Mouse (Mus musculus) frontal cortex, postnatal 14 days (tissue): ENCODE data around the gene Insm1.

Experiments
- DNase-seq, 2 experiments: peaks; one replicate each; pipeline ENCODE4 v3.0.0; 2022; ENCODE audit warnings: low spot score in 2 of 2

The Insm1 gene

DNA sequence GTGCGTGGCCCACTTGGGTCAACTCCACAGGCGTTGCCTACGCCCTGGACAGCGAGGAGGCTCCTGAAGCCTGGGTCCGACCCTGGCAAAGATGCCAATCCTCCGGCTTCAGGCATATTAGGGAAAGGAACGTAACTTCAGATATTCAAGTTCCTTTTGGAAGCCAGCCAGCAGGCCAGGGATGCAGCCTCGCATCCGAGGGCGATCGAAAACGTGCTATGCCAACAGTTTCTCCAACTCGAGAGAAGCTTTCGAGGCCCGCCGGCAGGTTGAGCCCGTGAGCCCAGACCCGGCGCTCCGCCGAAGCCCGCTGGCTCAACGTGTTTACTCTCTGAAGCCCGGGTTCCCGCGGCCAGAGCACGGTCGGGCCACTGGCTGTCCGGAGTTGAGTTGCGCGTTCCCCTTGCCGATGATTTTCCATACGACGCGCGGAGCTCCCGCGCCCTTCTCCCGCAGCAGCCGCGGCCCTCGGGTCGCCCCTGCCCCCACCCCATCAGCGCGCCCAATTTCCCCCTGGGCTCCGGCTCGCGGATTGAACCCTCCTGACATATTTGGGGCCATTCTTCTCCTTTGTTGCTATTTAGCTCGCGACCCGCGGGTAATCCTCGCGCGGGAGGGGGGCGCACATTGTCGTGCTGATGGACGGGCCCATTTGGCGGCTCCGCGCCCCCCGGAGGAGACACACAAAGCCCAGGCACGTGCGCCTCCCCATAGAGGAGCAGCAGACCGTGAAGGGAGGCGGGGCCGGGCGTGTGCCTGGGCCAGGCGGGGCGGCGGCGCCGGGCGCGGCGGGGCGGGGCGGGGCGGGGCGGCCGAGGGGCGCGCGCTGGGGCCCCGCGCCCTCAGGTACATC, at the start of gene Insm1:
TSS of gene Insm1 (plus strand) at position 846 of the 853 bp plus-strand sequence.
- peak; percentile 33 to 45 for DNase-seq

DNA sequence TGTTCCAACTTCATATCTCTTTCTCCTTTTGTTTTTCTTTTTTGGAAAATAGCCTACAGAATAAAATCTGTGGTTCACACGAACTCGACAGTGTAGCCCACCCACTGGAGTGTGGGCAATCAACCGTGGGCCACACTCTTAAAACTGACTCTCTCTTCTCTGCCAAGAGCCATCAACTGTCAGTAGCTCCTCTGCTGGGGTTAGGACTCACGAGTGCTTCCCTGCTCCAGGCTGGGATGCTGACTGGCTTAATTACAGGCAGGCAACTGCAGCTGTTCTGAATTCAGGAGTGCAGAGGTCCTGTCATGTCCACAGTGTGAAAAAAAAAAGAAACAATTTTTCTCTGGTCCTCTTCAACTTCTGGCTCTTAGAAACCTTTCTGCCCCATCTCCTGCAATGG, 49.6 kb upstream of the Insm1 start:
- no peak for DNase-seq

DNA sequence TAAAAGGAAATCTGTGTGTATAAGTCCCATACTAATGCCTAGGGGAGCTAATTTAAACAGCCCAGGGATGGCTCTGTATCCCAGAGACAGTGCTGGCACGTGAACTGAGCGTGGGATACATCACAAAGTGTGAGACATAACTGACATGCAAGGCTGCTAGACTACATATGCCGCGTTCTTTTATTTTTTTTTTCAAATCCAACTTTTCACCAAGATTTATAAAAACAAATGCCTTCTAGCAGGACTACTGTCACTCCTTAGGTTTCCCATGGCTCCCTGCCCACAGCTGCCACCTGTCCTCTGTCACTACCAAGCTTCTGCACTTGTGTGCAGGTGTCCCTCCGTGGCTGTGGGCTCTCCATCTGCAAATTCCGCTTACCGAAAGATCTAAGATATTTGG, 47.5 kb upstream of the Insm1 start:
- DNase-seq: peak; percentile 23 to 38

DNA sequence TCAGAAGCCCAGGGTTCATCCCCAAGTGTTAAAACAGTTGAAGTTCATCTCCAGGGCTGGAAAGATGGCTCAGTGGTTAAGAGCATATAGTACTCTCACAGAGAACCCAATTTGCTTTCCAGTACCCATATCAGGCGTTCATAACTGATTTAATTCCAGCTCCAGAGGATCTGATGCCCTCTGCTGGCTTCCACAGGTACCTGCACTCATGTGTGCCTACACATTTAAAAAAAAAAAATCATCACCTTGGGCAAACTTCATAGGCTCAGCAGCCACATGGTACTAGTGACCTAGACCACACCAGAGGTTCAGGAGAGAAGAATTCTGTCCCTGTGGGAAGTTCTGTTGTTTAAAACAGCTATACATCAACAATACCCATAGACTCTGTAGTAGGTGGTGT, 43.0 kb upstream of the Insm1 start:
- DNase-seq: no peak

DNA sequence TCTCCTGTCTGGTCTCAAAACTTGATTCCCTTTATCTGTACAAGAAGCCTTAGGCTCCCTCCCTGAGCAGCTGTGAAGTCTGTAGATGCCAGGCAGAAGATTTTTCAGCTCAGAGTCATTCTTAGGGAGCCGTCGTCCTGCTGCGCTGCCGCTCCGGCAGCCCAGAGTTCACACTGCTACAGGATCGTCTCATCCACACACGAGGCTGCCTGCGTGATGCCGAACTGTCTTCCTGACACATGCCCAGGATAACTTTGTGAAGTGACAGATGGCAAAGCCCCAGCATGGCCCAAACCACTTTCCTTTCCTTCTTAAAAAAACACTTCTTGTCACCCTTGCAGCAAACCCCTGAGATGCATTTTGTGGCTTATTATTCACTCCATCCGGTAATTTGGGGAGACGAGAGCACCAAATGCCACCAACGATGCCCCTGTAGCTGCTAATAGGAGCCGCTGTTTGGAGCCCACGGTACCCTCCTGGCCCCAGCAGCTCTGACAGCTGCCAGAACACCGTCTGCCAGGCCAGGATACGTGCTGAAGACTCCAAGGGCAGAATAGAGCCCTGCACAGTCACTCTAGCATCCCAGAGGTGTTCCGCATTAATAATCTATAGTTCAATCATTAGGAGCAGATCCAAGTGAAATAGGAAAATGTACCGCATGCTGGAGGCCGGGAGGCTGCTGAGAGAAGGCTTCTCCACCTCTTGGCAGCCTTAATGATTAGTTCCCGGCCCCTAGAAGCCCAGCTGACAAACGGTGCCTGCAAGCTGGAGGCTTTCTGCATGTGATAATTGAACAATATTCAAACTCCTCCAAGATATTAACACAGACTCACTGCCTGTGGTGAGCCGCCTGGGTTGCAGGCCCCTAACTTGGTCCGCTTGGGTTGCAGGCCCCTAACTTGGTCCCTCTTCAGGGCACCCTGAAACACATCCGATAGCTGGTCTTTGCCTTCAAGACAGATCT, 37.6 kb upstream of the Insm1 start:
- DNase-seq: no peak

DNA sequence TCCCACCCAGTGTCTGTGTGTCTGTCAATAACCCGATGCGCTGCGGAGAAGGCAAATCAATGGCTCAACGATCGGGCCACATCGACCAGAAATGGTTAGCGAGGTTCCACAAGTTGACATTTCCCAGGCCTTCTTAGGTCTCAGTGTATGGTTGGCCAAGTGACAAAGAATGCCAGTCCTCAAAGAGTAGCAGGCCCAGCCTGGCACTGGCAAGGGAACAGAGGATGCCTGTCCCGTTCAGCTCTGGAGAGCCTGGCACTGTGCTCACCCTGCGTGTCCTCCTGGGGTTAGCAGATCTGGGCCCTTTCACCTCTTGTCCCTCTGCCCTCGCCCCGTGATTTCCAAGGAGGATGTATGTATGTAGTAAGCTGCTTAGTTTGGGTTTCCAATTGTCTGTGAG, 25.6 kb upstream of the Insm1 start:
- DNase-seq: no peak

DNA sequence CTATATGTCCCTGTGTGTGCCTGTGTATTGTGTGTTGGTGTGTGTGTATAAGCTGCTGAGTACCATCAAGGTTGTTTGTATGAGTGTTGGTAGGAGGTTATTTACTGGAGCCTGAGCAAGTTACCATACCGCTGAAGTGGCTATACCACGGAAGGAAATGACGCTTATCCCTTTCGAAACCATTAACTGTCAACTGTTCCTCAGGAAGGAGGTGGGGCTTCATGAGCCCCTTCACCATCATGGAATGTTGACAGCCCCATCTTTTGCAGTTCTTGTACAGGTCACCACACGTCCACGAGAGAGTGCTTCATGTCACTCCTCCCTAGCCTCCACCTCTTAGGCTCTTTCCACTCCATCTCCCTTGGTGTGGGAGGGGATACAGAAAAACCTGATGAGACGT, 23.8 kb upstream of the Insm1 start:
- no peak for DNase-seq

DNA sequence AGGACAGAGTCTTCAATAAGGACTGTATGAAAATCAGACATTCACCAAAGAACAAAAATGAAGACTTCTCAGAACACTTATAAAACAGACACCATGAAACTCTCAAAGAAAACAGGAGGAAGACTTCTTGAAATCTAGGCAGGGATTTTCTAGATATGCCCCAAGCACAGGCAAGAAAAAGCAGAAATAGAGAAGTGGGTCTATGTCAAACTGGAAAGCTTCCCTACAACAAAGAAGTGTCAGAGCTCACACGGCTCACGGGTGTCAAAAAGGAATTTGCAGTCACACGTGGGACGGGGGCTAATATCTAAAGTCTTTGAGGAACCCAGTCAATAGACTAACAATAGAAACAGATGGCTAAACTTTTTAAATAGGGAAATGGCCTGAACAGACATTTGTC, 10.8 kb upstream of the Insm1 start:
- no peak for DNase-seq

DNA sequence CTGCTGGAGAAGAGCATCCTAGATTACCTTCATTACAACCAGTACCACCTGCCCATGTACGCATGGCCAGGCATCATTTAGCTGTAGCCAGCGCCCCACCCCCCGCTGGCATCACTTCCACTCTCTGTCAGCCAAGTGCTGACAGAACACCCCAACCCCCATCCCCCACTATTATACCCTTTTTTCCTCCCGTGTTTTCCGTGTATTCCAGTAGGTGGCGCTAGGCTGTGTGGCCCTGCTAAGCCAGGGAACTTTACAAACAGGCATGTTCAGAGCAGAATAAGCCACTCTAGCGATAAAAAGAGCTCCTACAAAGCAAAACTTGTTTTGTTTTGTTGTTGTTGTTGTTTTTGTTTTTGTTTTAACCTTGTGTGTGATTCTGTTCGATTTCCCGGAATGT, 7.0 kb upstream of the Insm1 start:
- DNase-seq: peak in 1 of 2 experiments; percentile 25

DNA sequence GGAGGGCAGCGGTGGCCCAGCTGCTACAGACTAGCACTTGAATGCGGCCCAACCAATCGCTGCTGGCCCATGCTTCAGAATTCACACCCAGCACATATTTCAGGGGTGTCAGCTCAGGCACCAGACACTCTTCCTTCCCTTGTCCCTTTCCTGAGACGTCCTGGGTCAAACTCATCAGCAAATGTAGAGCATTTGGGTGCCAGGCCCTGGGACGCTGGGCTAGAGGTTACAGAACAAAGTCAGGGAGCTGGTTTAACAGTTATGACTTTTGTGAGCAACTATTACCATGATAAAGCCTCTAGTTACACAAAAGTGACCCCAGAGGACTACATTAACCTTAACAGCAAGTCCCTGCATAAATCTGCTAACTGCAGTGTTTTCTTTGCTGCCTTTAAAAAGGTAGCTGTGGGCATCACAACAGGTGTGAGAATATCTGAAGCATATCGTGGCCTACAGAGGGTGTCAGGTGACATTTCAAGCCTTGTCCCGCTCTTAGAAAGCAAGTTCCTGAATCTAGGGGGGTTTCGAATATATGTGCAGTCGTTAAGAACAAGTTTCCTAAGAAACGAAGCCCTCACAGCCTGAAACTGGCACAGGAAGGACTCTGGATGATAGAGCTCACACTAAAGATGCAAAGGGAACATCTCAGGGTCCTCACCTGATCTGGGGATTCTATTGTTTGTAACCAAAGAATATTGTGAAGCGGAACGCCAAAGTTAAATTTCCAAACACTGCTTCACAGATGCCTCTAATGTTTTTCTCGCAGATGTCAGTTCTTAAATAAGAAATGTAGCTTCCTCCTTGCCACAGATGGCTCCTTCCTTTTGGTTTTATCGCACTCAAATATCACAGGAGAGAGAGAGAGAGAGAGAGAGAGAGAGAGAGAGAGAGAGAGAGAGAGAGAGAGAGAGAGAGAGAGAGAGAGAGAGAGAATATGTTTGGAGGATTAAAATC, 5.3 kb upstream of the Insm1 start:
- DNase-seq: no peak

DNA sequence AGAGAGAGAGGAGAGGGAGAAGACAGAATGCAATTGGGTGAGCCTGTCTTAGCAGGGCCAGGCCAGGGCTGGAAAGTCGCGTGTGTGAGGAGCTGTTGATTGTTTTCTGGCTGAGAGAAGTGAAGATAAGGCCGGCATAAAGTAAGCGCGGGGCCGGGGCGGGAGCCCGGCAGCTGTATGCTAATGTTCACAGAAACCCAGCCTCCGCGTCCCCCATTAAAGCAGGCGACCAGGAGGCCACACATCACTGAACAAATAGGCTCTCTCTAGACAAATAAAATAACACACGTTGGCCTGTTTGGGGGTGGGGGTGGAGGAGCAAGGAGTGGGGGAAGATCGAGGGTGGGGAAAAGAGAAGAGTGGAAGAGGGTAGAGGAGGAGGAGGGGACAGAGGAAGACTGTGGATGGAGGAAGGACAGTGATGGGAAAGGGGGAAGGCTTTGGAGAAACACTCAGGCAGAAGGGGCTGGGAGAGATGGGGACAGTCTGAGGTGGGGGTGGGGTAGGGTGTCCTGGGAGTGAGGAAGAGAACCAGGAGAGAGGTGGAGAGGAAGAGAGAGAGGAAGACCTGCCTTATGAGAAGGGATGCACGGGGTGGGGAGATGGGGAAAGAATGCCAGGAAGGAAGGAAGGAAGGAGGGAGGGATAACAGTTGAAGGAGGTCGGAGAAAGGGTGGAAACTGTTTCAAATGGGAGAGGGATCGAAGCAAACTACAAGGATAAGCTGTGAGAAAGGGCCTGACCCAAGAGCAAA, 4.3 kb upstream of the Insm1 start:
- DNase-seq: no peak

DNA sequence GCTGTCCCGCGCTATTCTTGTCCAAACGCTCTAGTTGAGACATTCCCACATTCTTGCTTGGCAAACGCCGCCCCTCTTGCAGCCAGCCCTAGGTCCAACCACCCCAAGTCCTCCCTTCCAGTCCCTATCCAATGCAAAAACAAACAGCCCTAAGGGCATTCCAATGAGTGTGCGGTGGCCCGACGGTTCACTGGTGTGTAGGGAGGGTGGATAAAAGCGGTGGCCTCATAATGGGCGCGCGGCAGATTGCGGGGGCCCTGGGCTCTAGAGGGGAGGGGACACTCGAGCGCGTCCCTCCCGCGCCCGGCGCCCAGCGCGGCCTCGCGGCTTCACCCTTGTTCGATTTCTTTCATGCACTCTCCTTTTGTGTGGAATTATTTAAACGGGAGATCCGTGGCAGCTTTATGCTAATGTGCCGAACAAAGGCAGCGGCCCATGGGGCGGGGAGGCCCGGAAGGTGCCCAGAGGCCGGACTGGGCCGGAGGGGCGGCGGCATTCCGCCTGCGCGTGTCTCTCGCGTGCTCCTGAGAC, 3.5 kb upstream of the Insm1 start:
- no peak for DNase-seq

DNA sequence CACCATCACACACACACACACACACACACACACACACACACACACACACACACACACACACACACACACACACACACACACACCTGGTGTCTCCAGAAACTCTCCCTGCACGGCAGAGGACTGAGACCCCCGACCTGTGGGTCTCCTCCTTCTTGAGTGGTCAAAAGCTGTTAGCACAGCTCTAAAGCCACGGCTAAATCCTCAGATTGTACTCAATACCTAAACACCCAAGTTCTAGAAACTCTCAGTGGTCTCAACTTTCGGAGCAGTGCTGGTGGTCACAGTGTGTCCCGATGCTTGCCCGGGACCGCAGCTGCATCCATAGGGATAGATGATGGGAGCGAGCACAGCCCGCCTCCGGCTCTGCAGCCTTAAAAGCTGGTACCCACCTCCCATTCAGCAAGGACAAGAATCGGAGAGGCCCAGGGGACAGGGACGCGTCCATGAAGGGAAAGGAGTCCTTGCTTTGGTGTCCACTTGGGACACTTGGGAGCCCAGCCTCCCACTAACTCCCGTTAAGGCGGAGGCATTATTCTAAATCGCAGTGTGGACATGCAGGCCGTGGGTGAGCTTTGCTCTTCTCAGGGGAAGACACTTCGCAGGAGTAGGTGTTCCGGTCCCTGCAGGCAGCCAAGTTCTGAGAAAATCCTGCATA, 2.7 kb upstream of the Insm1 start:
- no peak for DNase-seq

DNA sequence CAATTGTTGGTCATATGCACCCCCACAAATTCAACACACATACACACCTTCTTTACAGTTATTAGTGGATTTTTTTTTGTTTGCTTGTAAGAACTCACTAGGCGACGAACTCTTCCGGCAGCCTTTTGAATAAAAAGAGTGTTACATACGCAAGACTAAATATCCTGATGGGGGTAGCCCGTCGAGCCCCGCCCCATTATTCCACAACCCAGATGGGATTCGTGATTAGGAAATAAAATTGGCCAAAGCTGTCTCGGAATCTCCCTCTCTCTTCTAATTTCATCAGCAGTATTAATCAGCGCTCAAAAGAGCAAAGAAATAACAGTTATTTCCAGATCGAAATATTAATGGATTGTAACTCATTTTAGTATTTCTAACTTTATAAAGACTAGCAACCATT, 1.9 kb upstream of the Insm1 start:
- no peak for DNase-seq

DNA sequence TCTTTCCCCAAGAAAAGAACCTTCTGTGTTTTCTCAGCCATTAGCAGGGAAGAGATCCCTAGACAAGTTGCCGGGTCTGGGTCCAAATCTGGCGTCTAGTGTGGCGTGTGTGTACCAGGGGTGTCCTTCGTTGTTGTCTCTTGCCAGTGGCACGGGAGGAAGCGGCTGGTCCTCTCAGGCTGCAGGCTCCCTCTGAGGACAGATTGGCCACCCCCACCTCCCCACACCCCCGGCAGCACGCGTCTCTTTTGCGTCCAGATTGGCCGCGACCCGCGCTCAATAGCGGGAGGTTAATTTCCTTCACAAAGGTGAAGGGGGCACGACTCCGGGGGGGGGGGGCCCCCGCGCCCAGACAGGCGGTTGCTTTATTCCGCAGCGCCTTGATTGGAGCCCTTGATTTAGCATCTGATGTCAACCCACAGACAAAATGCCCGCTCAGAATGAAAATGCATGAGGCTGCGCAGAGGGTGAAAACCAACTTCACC, 1.1 kb upstream of the Insm1 start:
- no peak for DNase-seq

DNA sequence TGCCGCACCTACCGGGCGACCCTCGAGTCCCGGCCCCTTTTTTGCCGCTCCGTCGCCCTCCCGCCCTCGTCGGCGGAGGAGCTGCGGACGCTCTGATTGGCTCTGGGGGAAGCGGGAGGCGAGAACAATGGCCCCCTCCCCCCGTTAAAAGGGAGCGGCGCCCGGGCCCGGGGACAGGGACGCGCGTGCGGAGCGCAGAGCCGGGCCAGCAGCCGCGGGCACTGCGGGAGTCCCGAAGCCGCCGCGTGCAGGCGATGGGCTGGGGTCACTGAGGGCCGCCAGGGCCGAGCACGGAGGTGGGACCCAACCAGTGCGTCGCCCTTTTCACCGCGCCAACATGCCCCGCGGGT, 183 bp downstream of the Insm1 start:
- peak; percentile 44 to 68 for DNase-seq

DNA sequence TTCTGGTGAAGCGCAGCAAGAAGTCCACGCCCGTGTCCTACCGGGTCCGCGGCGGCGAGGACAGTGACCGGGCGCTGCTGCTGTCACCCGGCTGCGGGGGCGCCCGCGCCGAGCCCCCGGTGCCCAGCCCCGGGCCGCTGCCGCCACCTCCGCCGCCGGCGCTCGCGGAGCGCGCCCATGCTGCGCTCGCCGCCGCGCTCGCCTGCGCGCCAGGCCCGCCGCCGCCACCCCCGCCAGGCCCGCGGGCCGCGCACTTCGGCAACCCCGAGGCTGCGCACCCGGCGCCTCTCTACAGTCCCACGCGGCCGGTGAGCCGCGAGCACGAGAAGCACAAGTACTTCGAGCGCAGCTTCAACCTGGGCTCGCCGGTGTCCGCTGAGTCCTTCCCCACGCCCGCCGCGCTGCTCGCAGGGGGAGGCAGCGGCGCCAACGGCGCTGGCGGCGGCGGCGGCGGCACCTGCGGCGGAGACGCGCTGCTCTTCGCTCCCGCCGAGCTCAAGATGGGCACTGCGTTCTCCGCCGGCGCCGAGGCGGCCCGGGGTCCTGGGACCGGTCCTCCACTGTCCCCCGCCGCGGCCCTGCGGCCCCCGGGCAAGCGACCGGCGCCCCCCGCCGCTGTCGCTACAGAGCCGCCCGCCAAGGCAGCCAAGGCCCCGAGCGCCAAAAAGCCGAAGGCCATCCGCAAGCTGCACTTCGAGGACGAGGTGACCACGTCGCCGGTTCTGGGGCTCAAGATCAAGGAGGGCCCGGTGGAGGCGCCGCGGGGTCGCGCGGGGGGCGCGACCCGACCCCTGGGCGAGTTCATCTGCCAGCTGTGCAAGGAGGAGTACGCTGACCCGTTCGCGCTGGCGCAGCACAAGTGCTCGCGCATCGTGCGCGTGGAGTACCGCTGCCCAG, 806 bp downstream of the Insm1 start:
- peak in 1 of 2 experiments; percentile 23 for DNase-seq

DNA sequence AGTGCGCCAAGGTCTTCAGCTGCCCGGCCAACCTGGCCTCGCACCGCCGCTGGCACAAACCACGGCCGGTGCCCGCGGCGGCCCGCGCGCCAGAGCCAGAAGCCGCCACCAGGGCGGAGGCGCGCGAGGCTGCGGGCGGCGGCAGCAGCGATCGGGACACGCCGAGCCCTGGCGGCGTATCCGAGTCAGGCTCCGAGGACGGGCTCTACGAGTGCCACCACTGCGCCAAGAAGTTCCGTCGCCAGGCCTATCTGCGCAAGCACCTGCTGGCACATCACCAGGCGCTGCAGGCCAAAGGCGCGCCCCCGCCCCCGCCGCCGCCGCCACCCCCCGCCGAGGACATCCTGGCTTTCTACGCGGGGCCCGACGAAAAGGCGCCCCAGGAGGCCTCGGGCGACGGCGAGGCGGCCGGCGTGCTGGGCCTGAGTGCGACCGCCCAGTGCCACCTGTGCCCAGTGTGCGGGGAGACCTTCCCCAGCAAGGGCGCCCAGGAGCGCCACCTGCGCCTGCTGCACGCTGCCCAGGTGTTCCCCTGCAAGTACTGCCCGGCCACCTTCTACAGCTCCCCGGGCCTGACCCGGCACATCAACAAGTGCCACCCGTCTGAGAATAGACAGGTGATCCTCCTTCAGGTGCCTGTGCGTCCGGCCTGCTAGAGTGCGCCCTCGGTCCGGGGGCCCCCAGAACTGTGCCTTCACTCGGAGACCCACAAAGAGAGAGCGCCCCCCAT, 1.6 kb downstream of the Insm1 start:
- peak in 1 of 2 experiments; percentile 17 for DNase-seq
